Mouse (Mus musculus) bone marrow, adult 2 months (tissue): ENCODE results near the gene Ggt7. TPM values are rescaled to one million over a fixed set of nuclear protein-coding genes. Genes with fewer than 3 reads are reported as not detected.

Source experiments
- H3K27ac ChIP-seq: fragments of 200-500 bp; 2 replicates; pipeline ENCODE4 v1.5.1; 2012; ENCODE audit warnings: low read depth, mild to moderate bottlenecking, control low read depth, inconsistent platforms, low read length; ENCODE audit not compliant: control insufficient read depth, poor library complexity, insufficient read depth
- H3K4me1 ChIP-seq: fragments of 200-500 bp; 2 replicates; pipeline ENCODE4 v1.6.1; 2011; ENCODE audit warnings: low read length; ENCODE audit not compliant: control insufficient read depth, insufficient read depth
- H3K4me3 ChIP-seq: fragments of 200-500 bp; replicated peaks from 2 replicates; pipeline ENCODE3; 2011; ENCODE audit warnings: mild to moderate bottlenecking, low read depth, low read length, control low read depth; ENCODE audit not compliant: control insufficient read depth
- CTCF ChIP-seq: fragments of 200-500 bp; IDR thresholded peaks from 2 replicates; pipeline ENCODE4 v1.5.1; 2011; ENCODE audit warnings: low read length, control low read depth; ENCODE audit not compliant: control insufficient read depth, insufficient read depth
- POLR2A ChIP-seq: fragments of 200-500 bp; IDR thresholded peaks from 2 replicates; pipeline ENCODE4 v1.6.1; 2011; ENCODE audit warnings: low read depth, mild to moderate bottlenecking, control low read depth, low read length, borderline replicate concordance; ENCODE audit not compliant: control insufficient read depth
- WGBS: fragments of 180-500 bp; shearing (Covaris S2); methylation state at CpG from one replicate; pipeline ENCODE4 v1.1.7; 2018; 5-methylcytosine and 5-hydroxymethylcytosine counted together
- polyA plus RNA-seq: library from polyadenylated mRNA; stranded (reverse); fragments of >200 nt; gene quantifications from 2 replicates; pipeline ENCODE4 v1.2.4, GENCODE M21; 2011; ENCODE audit warnings: low replicate concordance; ENCODE audit not compliant: missing spikeins, insufficient read depth, insufficient read length

Ggt7 gene
- polyA plus RNA-seq, 1 experiment, result 2.3 TPM

DNA sequence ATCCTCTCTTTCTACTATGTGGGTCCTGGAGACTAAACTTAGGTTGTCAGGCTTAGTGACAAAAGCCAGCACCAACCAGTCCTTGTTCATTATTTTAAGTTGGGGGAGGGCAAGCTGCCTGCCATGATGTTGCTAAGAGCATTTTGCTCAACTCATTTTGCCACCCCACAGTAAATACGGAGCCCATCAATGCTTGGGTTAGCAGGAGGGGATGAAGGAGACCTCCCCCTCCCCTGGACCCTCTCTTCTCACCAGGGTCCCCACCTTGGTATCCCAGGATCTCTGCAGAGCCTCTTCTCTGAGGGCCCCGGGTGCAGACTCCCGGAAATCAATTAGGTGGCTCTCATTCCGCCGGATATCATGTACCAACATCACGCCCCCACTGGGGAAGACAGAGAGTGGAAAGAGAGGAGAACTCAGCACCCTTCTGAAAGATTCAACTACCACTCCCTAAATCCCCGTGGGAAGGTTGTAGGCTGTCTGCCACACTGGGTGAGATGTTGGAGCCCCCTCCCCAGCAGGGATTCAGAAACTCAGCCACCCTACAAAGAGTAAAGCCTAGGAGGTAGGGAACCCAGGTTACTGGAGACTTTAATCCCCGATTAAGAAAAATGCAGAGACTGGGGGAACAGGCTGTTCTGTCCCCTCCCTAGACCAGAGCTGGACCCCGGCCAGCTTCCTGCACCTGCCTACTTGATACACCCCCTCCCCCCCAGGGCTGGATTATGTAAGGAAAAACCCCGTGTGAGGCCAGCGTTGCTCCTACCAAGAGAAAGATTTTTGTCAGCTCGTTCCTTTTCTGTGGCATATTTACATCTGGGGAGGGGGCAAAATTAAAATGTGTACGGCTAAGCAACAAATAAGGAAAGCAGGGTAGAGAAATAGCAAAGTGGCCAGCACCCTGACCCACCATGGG is 13.3 kb downstream of the Ggt7 start:
- no peak for TF ChIP-seq POLR2A
- no peak for TF ChIP-seq CTCF
- Histone ChIP-seq H3K4me1 (no peaks in the 10 kb centered on the region), H3K27ac (no peak overlapping the region), H3K4me3 (no peak overlapping the region)
- 42% methylated on average over 13 of the region's 13 CpGs for WGBS

DNA sequence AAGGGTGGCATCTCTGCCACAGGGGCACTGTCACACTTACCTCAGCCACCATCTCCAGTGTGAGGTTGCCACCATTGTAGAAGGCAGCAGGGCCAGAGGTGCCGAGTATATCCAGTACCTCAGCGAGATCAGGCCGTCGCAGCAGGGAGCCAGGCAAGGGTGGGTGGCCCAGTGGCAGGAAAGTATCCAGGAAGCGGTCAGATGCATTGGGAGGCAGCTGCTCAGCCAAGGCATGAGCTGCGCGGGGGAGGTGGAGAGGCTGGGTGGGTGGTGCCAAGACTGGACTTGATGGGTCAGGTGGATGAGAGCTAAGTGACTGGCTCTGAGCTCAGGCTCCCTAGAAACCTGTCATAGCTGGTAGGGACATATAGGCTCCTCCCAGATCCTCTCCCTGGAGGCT is 15.4 kb downstream of the Ggt7 start:
- WGBS, result 48% methylated on average over 7 of the region's 7 CpGs
- Histone ChIP-seq H3K27ac (no peak overlapping the region), H3K4me1 (no peaks in the 10 kb centered on the region), H3K4me3 (no peak overlapping the region)
- TF ChIP-seq POLR2A, result no peak
- TF ChIP-seq CTCF, result no peak

DNA sequence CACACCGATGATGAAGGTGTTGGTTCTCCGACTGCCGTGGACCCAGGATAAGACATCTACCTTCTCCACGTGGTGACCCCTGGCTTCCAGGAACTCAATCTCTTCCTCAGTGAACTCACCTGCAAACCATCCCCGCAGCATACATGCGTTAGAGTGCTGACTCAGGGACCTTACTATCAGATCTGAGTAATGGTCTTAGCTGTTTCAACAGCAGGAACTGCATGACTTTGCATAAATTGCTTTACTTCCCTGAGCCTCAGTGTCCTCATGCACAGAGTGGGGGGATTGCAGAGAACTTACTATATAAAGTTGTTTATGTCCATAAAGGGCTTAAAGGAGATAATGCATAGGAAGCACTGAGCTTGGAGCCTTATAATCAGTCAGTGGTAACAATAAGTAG is 27.0 kb downstream of the Ggt7 start:
- no peak for TF ChIP-seq CTCF
- no peak for TF ChIP-seq POLR2A
- H3K27ac ChIP-seq, result no peak overlapping the region
- H3K4me3 ChIP-seq, result no peak overlapping the region
- H3K4me1 ChIP-seq, result no peaks in the 10 kb centered on the region
- 77% methylated on average over 6 of the region's 6 CpGs for WGBS

DNA sequence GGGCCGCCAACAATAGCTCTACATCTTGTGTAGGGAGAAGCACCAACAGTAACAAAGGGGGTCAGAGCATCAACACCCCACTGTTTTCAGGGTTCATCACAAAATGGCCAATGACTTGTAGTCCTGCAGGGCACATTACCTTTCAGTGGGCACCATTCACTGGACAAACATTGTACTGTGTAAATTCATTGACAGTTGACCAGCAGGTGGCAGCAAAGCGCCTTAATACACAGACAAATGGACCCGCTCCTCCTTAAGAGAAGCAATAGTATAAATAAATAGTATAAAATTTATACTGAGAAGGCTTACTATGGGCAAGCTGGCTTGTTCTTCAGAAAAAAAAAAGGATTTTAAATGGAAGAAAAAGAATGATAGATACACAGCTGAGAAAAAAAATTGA is 36.0 kb downstream of the Ggt7 start:
- Histone ChIP-seq H3K4me3 (no peak overlapping the region), H3K4me1 (no peaks in the 10 kb centered on the region), H3K27ac (no peak overlapping the region)
- WGBS, result 51% methylated on average over 3 of the region's 3 CpGs
- TF ChIP-seq CTCF, result peak; percentile 40
- TF ChIP-seq POLR2A, result no peak

DNA sequence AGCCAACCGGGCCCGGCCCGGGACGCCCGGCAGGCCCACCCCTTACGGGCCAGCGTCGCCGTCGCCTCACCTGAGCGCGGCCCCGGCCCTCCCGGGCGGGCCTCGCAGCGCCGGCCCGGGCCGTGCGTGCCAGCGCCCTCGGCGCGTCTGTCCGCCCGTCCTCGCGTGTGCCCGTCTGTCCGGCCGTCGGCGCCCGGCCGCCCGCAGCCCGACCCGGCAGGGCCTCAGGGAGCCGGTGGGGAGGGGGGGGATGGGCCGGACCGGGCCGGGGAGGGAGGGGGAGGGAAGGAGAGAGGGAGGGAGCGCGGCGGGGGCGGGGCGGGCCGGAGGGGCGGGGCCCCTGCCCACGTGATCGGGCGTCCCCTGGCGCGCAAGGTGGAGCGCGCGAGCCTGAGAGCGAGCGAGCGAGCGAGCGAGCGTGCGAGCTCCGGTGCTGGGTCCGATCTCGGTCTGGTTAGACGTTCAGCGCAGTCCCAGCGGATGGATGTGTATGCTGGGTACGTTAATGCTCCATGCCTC is 44.4 kb downstream of the Ggt7 start, which contains the start of gene Ncoa6:
Gene Ncoa6, minus strand, starts transcription at position 325 of the 519 bp plus-strand sequence.
- WGBS, result under 1% methylated on average over 65 of the region's 72 CpGs
- TF ChIP-seq POLR2A (0 out of 2 replicates have a peak, but pooled peaks have one; percentile 18), CTCF (no peak)
- no peaks in the 10 kb centered on the region; the same call in 1 of the 2 replicates for H3K4me1 ChIP-seq

DNA sequence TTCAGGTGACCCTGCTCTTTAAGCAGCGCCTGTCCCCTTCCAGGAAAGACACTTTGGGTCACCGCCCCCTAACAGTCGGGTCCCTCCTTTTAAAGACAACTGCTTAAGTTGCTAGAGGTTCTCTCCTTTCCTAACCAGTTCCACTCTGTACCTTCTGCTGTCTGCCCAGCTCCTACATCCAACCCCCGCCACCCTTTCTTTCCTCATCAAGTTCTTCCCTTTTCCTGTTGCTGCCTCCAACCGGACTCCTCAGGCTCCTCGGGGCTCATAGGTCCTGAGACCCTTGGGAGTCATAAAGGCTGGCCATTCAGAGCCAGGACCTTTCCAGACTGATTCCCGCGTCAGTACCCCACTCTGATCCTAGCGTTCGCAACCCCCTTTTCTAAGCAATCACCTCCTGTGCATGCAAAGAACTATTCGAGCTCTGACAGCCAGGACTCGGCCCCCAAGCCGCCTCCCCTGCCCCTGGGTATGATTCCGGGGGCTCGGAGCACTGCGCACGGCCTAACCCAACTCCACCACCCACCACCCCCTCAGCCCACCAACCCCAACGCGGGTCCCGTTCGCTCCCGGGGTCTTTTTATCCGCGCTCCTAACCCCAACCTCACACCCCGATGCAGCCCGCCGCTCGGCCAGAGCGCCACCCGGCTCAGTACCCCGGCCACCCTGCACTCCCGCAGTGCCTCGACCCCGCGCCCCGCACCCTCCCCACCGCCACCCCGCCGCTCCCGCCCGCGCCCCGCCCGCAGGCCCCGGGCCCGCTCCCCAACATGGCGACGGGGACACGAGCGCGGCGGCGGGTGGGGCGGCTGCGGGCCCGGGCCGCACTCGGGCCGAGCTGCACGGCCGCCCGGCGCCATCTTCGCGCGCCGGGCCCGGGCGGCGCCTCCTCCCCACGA is 45.1 kb downstream of the Ggt7 start:
- 1% methylated on average over 69 of the region's 71 CpGs for WGBS
- no peak for TF ChIP-seq POLR2A
- TF ChIP-seq CTCF, result no peak
- H3K4me1 ChIP-seq, result no peaks in the 10 kb centered on the region; the same call in 1 of the 2 replicates
- H3K27ac ChIP-seq, result peak overlapping the region; percentile 81; the same call in 1 of the 2 replicates
- H3K4me3 ChIP-seq, result peak overlapping the region; percentile 73

More for the DNA sequence above, 44.4 kb downstream of the Ggt7 start, which contains the start of gene Ncoa6:
- Histone ChIP-seq H3K4me3 (peak within 1 kb of the TSS; percentile 87), H3K27ac (peak within 1 kb of the TSS; percentile 81; the same call in 1 of the 2 replicates)

DNA sequence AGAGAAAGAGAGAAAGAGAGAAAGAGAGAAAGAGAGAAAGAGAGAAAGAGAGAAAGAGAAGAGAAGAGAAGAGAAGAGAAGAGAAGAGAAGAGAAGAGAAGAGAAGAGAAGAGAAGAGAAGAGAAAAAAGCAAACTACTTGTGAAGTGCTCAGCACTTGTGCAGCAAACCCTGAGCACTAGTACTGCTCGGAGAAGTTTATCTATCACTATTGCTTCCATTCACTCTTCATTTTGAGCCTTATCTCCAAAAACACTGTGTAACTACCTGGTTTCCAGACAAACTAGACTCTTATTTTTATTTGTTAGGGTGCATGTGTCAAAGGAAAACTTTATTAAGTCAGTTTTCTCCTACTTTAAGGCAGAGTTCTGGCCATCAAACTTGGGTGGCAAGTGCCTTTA is 51.2 kb downstream of the Ggt7 start:
- Histone ChIP-seq H3K4me1 (no peaks in the 10 kb centered on the region; the same call in 1 of the 2 replicates), H3K4me3 (no peak overlapping the region), H3K27ac (no peak overlapping the region)
- TF ChIP-seq CTCF (no peak), POLR2A (no peak)
- WGBS, result 54% methylated on average over 1 of the region's 1 CpGs

DNA sequence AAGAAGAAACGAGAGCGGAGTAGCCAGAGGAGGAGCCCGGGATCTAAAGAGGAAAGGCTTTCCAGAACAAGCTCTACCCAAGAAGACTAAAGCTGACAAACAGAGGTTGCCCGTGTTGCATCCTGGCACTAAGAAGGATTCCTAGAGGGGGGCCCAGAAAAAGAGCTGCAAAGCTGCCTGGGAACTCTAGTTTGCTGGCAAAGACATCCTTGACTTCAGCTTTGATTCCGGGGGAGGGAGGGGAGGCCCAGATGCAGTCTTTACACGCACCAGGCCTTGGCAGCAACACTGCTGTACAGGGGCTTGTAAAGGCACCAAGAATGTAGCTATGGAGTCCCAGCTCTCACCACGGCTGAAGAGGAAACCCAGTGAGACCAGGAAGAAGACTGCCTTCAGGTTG is 64.4 kb downstream of the Ggt7 start:
- Histone ChIP-seq H3K27ac (no peak overlapping the region), H3K4me1 (no peaks in the 10 kb centered on the region), H3K4me3 (no peak overlapping the region)
- 85% methylated on average over 7 of the region's 7 CpGs for WGBS
- TF ChIP-seq POLR2A, result no peak
- TF ChIP-seq CTCF, result no peak
